Mouse (Mus musculus): ENCODE data around the gene Pou3f3.

DNA sequence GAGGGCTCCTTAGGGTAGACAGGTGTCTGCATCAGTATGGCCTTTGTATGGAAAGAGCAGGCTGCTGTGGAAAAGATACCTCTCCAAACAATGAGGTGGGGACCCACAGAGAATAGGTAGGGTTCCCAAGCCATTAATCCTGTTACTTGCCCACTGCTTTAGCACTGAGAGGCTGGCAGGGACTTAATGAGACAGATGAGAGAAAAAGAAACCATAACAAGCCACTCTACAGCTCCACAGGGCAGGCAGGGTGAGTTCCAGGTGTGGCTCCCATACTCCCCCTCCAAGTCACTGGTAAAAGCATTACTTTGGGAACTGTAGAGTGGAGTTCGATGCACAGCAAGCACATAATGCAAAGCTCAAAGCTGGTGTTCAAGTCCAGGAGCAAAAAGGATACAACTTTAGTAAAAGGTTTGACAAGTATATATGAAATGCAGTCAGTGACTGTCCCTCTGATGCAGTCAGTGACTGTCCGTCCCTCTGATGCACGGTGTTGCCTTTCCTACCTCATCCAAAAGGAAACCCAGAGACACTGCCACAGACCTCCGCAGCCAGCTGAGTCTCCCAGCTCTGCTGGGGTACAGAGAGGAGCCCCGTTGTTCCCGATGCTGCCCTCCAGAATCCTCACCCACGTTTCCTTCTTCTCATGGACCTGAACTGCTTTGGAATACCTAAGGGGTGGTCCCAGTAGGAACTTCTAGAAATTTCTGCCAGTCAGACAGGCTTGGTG, 14.0 kb downstream of the Pou3f3 start:
- TF ChIP-seq TAL1 (IDR thresholded peaks at IDR 0.05; ENCODE audit: low read length) (no peak), GATA1 (IDR thresholded peaks at IDR 0.05; ENCODE audit: low read length) (no peak)
